Mouse (Mus musculus) myocyte (in vitro differentiated cells): ENCODE results near the gene Ank3. TPM values are rescaled to one million over a fixed set of nuclear protein-coding genes. Genes with fewer than 3 reads are reported as not detected.

Experiments used
- H3K27me3 ChIP-seq: one replicate; pipeline ENCODE4 v1.6.1; 2011; ENCODE audit not compliant: control insufficient read depth, insufficient read depth, insufficient read length
- H3K36me3 ChIP-seq: one replicate; pipeline ENCODE4 v1.6.1; 2011; ENCODE audit not compliant: control insufficient read depth, insufficient read depth
- H3K4me2 ChIP-seq: one replicate; pipeline ENCODE4 v1.6.1; 2011; ENCODE audit warnings: low read depth, control low read depth
- H3K4me3 ChIP-seq: one replicate; pipeline ENCODE4 v1.5.1; 2011; ENCODE audit warnings: mild to moderate bottlenecking, control low read depth, moderate library complexity
- H3K79me2 ChIP-seq: one replicate; pipeline ENCODE4 v1.6.1; 2011; ENCODE audit not compliant: control insufficient read depth, insufficient read depth
- H3ac ChIP-seq: one replicate; pipeline ENCODE4 v1.6.1; 2011; ENCODE audit not compliant: control insufficient read depth, insufficient read length
- CEBPB ChIP-seq: IDR thresholded peaks from 2 replicates; pipeline ENCODE4 v1.6.1; 2011; ENCODE audit warnings: mild to moderate bottlenecking, moderate library complexity; ENCODE audit not compliant: poor library complexity, insufficient read depth, severe bottlenecking
- E2F4 ChIP-seq: IDR thresholded peaks from one replicate; pipeline ENCODE4 v1.6.1; 2011; ENCODE audit warnings: mild to moderate bottlenecking, control low read depth, moderate library complexity; ENCODE audit not compliant: insufficient read depth
- MAX ChIP-seq: IDR thresholded peaks from one replicate; pipeline ENCODE4 v1.6.1; 2011; ENCODE audit warnings: low read depth, mild to moderate bottlenecking, control low read depth
- MYOD1 ChIP-seq, 3 experiments: IDR thresholded peaks; one replicate each; pipeline ENCODE4 v1.6.1; 2011; ENCODE audit warnings: control low read depth in 2 of 3, low read depth in 2 of 3, mild to moderate bottlenecking in 2 of 3, moderate library complexity in 1 of 3; ENCODE audit not compliant: insufficient read length in 2 of 3, control insufficient read depth in 1 of 3
- MYOG ChIP-seq, 3 experiments: IDR thresholded peaks; one replicate each; pipeline ENCODE4 v1.6.1; 2011; ENCODE audit warnings: control low read depth in 2 of 3, low read depth in 2 of 3, mild to moderate bottlenecking in 2 of 3; ENCODE audit not compliant: insufficient read length in 2 of 3, control insufficient read depth in 1 of 3, insufficient read depth in 1 of 3
- POLR2A ChIP-seq: IDR thresholded peaks from one replicate; pipeline ENCODE4 v1.6.1; 2011; ENCODE audit warnings: low read depth, mild to moderate bottlenecking, control low read depth, moderate library complexity; ENCODE audit not compliant: insufficient read length
- POLR2AphosphoS2 ChIP-seq: IDR thresholded peaks from one replicate; pipeline ENCODE4 v1.6.1; 2011; ENCODE audit warnings: low read depth, control low read depth; ENCODE audit not compliant: insufficient read length
- REST ChIP-seq: IDR thresholded peaks from one replicate; pipeline ENCODE4 v1.6.1; 2011; ENCODE audit warnings: mild to moderate bottlenecking, control low read depth, moderate library complexity; ENCODE audit not compliant: insufficient read depth, insufficient read length
- SRF ChIP-seq: IDR thresholded peaks from one replicate; pipeline ENCODE4 v1.6.1; 2011; ENCODE audit warnings: low read depth; ENCODE audit not compliant: control insufficient read depth, insufficient read length
- TCF12 ChIP-seq: IDR thresholded peaks from one replicate; pipeline ENCODE4 v1.6.1; 2011; ENCODE audit warnings: mild to moderate bottlenecking, control low read depth; ENCODE audit not compliant: poor library complexity, insufficient read depth, severe bottlenecking
- TCF3 ChIP-seq: IDR thresholded peaks from one replicate; pipeline ENCODE4 v1.6.1; 2011; ENCODE audit warnings: low read depth, control low read depth; ENCODE audit not compliant: insufficient read length
- USF1 ChIP-seq: IDR thresholded peaks from one replicate; pipeline ENCODE4 v1.6.1; 2011; ENCODE audit warnings: low read depth, mild to moderate bottlenecking, control low read depth, moderate library complexity
- polyA plus RNA-seq: library from polyadenylated mRNA; unstranded; fragments of >200 nt; fragmentation: generic; extraction: Trizol; gene quantifications from one replicate; pipeline ENCODE4 v1.2.1, GENCODE M21; 2012; ENCODE audit warnings: missing spikeins

Gene Ank3
- polyA plus RNA-seq, 1 experiment, result 5.5 TPM

GRCm38 (mm10) chr10:69726806-69727205, 328.2 kb downstream of the Ank3 start:
- no peaks in the 10 kb centered on the region for H3K27me3 ChIP-seq
- no peak overlapping the region for H3K4me3 ChIP-seq
- TF ChIP-seq MYOD1 (IDR thresholded peaks at IDR 0.05; ENCODE audit: control insufficient read depth in 1 of 3, insufficient read length in 2 of 3, low read depth in 2 of 3) (no peak), MYOG (IDR thresholded peaks at IDR 0.05; ENCODE audit: control insufficient read depth in 1 of 3, insufficient read depth in 1 of 3, insufficient read length in 2 of 3, low read depth in 2 of 3) (no peak), USF1 (no peak), SRF (no peak), REST (no peak), CEBPB (no peak), POLR2A (no peak), E2F4 (no peak)
- H3K36me3 ChIP-seq, result no peaks in the 10 kb centered on the region
- no peaks in the 10 kb centered on the region for H3K79me2 ChIP-seq
- no peak overlapping the region for H3ac ChIP-seq
- H3K4me2 ChIP-seq, result no peak overlapping the region

DNA sequence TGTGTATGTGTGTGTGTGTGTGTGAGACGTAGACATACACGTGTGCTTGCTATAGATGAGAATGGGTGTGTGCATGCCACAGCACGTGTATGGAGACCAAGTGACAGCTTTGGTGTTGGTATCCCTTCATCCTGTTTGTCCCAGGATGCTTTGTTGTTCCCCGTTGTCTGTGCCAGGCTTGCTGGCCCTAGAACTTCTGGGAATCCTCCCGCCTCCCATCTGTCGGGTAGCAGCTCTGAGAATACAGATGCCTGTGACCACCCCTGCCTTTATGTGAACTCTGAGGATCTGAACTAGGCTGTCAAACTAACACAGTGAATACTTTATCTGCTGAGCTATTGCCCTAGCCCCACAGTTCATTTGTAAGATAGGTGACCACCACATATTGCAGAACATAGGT, 330.3 kb downstream of the Ank3 start:
- TF ChIP-seq CEBPB (no peak), REST (no peak), POLR2AphosphoS2 (no peak), MAX (no peak), SRF (no peak), MYOG (IDR thresholded peaks at IDR 0.05; ENCODE audit: control insufficient read depth in 1 of 3, insufficient read depth in 1 of 3, insufficient read length in 2 of 3, low read depth in 2 of 3) (no peak), TCF12 (no peak), E2F4 (no peak), POLR2A (no peak), TCF3 (no peak), MYOD1 (IDR thresholded peaks at IDR 0.05; ENCODE audit: control insufficient read depth in 1 of 3, insufficient read length in 2 of 3, low read depth in 2 of 3) (no peak), USF1 (no peak)
- H3K36me3 ChIP-seq, result no peaks in the 10 kb centered on the region
- H3K4me3 ChIP-seq, result no peak overlapping the region
- H3K4me2 ChIP-seq, result no peak overlapping the region
- H3K27me3 ChIP-seq, result no peaks in the 10 kb centered on the region
- H3K79me2 ChIP-seq, result no peaks in the 10 kb centered on the region
- H3ac ChIP-seq, result no peak overlapping the region

- no peak overlapping the region for H3K4me3 ChIP-seq
- no peaks in the 10 kb centered on the region for H3K79me2 ChIP-seq
- no peak for TF ChIP-seq MYOG (IDR thresholded peaks at IDR 0.05; ENCODE audit: control insufficient read depth in 1 of 3, insufficient read depth in 1 of 3, insufficient read length in 2 of 3, low read depth in 2 of 3)
- no peak for TF ChIP-seq MAX
- TF ChIP-seq REST, result no peak
- TF ChIP-seq USF1, result no peak
- TF ChIP-seq CEBPB, result no peak
- no peak for TF ChIP-seq POLR2A
- H3K36me3 ChIP-seq, result no peaks in the 10 kb centered on the region
- no peaks in the 10 kb centered on the region for H3K27me3 ChIP-seq
- H3ac ChIP-seq, result no peak overlapping the region
- H3K4me2 ChIP-seq, result no peak overlapping the region
These were observed 331.8 kb downstream of the Ank3 start for GRCm38 (mm10) chr10:69730351-69730871.

GRCm38 (mm10) chr10:69731341-69731740, 332.8 kb downstream of the Ank3 start:
- no peak overlapping the region for H3K4me2 ChIP-seq
- no peak overlapping the region for H3ac ChIP-seq
- no peak for TF ChIP-seq E2F4
- TF ChIP-seq POLR2AphosphoS2, result no peak
- no peak for TF ChIP-seq SRF
- no peak for TF ChIP-seq POLR2A
- TF ChIP-seq USF1, result no peak
- no peak for TF ChIP-seq CEBPB
- no peak for TF ChIP-seq TCF12
- TF ChIP-seq MYOG (IDR thresholded peaks at IDR 0.05; ENCODE audit: control insufficient read depth in 1 of 3, insufficient read depth in 1 of 3, insufficient read length in 2 of 3, low read depth in 2 of 3), result no peak
- no peak for TF ChIP-seq TCF3
- TF ChIP-seq MYOD1 (IDR thresholded peaks at IDR 0.05; ENCODE audit: control insufficient read depth in 1 of 3, insufficient read length in 2 of 3, low read depth in 2 of 3), result no peak
- no peak for TF ChIP-seq REST
- TF ChIP-seq MAX, result no peak
- no peak overlapping the region for H3K4me3 ChIP-seq
- no peaks in the 10 kb centered on the region for H3K27me3 ChIP-seq
- no peaks in the 10 kb centered on the region for H3K79me2 ChIP-seq
- no peaks in the 10 kb centered on the region for H3K36me3 ChIP-seq

DNA sequence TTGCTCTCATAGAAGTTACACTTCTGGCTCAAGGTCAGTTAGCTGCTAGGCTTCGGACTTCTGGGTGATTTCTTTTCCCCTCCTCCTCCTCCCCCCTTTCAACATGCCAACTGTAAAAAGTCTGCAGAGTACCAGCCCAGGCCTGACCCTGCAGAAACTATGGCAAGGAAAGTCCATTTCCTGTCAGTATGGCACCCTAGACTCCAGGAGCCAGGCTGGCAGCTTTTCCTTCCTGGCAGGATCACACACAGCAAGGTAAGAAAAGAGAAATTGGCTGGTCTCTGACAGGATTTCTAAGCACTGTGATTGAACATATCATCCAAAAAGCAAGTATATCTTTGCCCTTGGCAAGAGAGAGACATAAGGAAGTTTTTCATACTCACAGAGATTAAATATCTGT, 333.3 kb downstream of the Ank3 start:
- Histone ChIP-seq H3K4me2 (no peak overlapping the region), H3K27me3 (no peaks in the 10 kb centered on the region), H3ac (no peak overlapping the region), H3K79me2 (no peaks in the 10 kb centered on the region), H3K4me3 (no peak overlapping the region), H3K36me3 (no peaks in the 10 kb centered on the region)
- no peak for TF ChIP-seq USF1
- no peak for TF ChIP-seq MYOG (IDR thresholded peaks at IDR 0.05; ENCODE audit: control insufficient read depth in 1 of 3, insufficient read depth in 1 of 3, insufficient read length in 2 of 3, low read depth in 2 of 3)
- TF ChIP-seq SRF, result no peak
- TF ChIP-seq TCF12, result no peak
- no peak for TF ChIP-seq MAX
- no peak for TF ChIP-seq POLR2A
- TF ChIP-seq MYOD1 (IDR thresholded peaks at IDR 0.05; ENCODE audit: control insufficient read depth in 1 of 3, insufficient read length in 2 of 3, low read depth in 2 of 3), result no peak
- TF ChIP-seq REST, result no peak
- TF ChIP-seq CEBPB, result no peak
- no peak for TF ChIP-seq POLR2AphosphoS2
- TF ChIP-seq E2F4, result no peak
